Mouse (Mus musculus) layer of hippocampus, adult 8-10 months (tissue): ENCODE measurements around the gene Nfix. TPM values are rescaled to one million over a fixed set of nuclear protein-coding genes. Genes with fewer than 3 reads are reported as not detected.
A peak's percentile ranks its signal among the peaks of the same experiment; 100 is the strongest.

Experiments used
- DNase-seq, 2 experiments: peaks; one replicate each; pipeline ENCODE4 v3.0.0; 2022; ENCODE audit warnings: low spot score in 2 of 2
- total RNA-seq, 4 experiments: library from RNA; stranded (reverse); gene quantifications; 2 replicates each; pipeline ENCODE4 v1.2.4; 2022

The Nfix gene
- total RNA-seq, 4 experiments from 2014 or later = 453 to 552 (median 494) TPM

DNA sequence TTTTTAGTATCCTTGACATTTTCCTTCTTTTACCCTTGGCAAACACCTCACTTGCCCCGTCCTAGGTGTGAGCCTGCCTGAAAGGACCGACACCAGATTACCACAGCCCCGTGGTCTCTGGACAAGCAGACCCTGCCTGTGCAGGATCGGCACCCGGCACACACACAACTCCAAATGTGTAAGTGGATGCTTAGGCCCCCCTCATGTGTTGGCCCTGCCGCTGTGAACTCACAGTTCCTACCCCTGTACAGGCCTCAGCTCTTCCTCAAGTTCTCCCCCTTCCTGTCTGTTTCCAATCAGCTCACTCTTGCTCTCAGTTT is 77.7 kb downstream of the Nfix start:
- no peak for DNase-seq

DNA sequence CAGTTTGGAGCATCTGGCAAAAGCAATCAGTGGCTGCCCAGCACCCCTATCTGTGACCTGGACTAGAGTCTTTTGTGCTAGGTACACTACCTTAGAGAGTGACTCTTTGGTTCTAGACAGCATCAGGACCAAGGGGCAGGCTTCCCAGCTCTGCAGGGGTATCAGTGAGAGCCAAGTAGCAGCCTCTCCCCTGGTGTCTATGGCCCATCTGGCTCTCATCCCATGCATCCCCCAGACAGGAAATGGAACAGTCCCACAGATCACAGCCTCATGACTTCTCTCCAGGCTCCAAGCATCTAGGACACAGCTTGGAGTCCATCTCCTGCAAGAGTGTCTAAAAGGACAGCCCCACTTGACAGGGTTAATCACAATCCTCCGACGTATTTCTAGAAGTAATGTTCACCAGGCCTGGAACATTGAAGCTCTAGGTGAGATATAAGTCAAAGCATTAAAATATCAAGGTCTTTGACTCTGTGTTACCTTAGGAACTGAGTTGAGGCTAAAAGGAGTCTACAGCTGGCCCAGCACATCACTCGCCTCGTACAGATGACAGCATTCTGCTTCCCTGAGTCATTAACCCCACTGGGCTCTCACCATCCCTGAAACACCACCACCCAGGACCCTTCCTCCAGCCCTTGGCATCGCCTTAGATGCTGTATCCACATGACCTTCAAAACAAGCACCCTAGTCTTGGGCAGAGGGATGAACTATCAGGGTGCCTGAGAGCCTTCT is 81.0 kb downstream of the Nfix start:
- no peak for DNase-seq

DNA sequence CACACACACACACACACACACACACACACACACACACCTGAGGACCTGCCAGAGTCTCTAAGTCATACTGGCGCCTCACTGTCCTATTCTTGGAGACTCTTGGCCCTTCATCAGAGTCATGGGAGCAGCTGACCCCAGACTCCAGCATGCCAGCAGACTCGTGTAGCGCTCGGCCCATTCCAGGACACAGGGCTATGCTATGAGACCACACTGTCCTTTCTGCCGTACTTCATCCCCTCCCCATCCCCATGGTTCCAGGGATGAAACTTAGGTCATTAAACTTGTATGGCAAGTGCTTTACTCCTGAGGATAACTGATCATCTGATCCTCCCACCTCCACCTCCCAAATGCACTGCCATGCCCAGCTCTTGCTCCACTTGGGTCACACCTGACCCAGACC is 81.7 kb downstream of the Nfix start:
- no peak for DNase-seq

DNA sequence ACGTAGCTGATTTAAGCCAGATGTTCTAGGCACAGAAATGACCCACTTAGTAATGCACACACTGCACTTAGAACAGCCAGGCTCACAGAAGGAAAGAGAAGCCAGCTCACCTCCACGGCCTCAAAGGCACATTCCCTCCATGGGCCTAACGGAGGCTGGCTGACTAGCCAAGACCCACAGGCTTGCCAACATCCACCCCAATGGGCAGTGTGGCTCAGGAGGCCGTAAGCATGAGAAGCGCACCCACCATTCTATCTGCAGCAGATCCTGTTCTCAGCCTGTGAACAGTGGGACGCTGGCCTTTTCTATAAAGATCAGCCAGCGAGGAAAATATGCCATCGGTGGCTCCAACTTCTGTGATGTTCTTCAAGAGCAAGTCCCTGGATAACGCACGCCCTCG is 83.4 kb downstream of the Nfix start:
- DNase-seq = no peak

DNA sequence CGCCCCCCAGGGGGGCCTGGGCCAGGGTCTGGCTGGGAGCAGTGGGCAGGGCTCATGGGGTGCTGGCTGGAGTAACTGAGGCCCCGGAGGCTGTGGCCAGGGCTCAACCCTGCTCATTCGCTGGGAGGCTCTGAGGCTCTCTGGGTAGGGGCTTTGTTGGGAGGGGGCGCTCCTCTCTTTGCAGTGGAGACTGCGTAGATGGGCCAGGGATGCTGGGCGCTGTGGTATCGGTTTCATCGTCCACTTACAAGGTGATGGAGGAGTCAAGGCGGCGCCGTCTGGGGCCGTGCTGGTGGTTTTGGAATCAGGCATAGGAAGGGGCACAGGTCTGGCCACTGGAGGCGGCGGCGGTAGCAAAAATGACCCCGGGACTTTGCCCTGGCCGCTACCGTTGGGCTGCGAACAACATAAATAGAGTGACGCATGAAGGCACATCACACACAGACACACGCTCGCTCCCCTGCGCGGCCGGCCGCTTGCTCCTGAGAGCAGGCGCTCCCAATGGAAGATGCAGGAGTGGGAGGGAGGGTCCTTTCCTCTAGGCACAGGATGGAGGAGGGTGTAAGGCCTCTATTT is 84.2 kb downstream of the Nfix start:
- no peak for DNase-seq

DNA sequence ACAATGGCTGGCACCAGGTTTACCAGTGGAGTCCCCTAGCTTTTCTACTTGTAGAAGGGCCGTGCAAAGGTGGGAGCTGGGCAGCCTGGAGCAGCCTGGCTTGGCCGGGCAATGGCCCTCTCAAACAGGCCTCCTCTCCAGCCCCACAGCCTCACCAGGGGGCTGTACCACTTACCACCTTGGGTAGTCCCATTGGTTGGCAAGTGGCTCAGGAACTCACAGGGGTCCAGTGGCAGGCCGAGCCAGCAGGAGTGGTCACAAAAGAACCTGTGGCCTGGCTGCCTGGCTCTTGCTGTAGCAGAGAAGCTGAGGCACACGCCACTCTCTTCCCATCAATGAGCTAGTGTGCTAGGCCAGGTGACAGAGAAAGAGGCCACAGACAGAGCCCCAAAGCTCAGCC is 86.0 kb downstream of the Nfix start:
- no peak for DNase-seq

DNA sequence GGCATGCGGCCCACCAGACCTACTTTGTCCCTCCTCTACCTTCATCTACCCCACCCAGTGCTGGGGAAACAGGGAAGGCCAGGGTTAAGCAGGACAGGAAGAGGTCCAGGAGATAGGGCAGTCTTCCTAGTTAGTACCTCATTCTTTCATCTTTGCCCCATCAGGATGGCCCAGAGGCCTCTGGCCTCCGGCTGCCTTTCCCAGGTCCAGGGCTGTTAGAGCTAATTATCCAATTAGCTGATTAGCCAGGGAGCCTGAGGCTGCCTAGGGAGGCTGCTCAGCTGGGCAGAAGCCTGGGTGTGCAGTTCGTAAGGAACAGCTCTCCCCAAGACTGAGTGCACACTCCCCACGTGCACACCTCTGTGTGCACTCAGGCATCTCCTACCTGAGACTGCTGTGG is 86.8 kb downstream of the Nfix start:
- DNase-seq = no peak

DNA sequence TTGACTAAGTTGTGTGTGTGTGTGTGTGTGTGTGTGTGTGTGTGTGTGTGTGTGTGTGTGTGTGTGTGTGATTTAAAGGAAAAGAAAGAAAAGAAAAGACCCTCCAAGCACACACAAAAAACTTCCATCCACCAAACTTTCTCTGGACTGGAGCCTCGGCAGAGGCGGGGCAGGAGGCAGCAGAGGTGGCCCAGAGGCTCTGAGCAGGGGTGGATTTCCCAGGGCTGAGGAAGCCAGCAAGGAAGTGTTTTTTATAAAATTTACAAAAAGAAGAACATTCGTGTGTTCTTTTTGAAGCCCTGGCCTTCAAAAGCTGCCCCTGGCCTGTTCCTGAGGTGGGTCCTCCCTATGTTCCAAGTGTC is 87.4 kb downstream of the Nfix start:
- no peak for DNase-seq

DNA sequence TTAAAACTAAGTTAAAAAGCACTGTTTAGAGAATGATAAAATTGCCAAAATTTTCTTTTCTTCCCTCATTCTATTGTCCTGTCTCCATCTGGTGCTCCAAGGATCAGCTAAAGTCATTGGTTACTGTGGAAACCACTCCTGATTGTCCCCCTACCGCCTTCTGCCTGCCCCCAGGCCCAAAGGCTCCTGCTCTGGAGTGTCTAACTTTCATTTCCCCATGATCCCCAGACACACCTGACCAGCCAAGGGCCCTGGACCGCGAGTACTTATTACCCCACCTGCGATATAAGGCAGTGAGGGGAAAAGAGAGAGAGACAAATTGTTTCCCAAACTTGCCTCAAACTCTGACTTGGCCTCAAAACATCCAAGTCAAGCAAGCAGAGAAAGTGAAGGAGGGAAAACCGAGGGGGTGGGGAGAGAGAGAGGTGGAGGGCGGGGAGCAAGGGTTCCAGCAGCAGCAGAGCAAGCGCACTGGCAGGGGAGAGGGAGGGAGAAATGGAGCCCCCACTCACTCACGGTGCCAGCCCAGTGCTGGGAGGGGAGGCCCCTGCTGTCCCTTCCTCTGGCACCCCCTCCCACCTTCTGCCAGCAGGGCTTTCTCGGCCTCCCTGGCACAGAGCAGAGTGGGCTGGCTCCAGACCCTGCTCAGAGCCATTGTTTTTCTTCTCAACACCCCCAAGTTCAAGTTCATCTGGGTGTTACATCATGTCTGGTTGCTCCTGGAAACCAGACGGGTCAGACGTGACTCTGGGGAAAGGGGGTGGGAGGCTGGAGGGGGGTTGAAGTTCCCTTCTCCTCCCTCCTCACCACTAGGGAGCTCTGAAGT is 88.0 kb downstream of the Nfix start:
- peak in 1 of 2 experiments; percentile 65 for DNase-seq

DNA sequence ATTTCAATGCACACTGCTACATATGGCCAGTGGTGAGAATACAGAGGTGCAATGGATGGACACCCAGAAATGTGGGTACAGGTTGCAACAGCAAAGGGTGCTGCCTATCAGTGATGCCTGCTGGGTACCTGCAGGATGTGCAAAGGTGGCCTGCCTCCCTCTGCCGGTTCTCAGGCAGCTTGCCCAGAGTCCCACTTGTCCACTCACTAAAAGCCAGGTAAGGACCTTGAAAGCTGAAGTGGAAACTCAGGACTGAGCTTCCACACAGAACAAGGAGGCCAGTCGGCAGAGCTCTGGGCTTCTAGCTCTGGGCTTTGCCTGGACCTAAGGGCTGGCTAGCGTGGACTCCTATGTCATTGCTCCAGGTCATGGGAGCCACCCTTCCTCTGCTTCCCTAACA is 88.8 kb downstream of the Nfix start:
- no peak for DNase-seq

DNA sequence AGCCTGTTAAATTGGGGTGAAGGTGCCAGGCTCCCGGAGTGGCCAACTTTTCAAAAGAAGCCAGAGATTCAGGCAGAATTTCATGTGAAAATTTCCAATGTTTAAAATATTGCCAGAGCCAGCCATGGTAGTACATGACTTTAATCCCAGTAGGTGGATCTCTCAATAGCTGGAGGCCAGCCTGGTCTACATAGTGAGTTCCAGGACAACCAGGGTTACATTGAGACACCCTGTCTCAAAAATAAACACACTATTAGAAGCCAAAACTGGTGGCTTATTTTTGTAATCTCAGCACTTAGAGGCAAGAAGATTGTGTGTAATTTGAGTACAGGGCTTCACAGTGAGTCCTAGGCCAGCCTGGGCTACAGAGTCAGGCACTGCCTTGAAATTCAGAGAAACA is 90.2 kb downstream of the Nfix start:
- DNase-seq = no peak

DNA sequence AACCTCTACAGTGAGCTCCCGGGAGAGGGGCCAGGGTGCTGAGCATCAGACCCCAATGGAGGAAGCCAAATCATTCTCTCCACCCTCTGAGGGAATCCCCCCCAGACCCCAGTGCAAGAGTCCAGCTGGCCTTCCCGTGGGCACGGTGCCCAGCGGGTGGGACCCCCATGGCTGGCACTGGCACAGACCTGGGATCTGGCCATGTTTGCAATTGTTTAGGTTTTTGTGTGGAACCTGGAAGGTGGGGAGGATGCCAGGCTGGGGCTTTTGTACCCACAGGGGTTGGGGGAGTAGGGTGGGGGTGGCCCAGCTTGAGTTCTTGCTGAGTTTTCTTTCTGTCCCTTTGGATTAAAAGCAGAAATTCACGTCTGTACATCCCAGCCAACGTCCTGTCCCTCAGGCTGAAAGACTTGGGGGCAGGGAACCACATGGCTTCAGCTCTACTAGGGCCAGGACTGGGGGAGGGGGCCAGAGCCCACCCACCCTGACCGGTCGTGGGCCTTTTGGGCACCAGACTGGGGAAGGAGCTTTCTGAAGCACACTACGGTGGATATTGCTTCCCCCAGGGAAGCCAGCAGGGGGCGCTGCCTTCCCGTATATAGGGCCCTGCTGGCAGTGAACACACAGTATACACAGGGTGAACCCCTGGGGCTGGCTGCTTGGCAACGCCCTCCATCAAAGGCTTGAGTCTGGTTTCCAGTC is 91.2 kb downstream of the Nfix start:
- peak; percentile 84 to 90 for DNase-seq

DNA sequence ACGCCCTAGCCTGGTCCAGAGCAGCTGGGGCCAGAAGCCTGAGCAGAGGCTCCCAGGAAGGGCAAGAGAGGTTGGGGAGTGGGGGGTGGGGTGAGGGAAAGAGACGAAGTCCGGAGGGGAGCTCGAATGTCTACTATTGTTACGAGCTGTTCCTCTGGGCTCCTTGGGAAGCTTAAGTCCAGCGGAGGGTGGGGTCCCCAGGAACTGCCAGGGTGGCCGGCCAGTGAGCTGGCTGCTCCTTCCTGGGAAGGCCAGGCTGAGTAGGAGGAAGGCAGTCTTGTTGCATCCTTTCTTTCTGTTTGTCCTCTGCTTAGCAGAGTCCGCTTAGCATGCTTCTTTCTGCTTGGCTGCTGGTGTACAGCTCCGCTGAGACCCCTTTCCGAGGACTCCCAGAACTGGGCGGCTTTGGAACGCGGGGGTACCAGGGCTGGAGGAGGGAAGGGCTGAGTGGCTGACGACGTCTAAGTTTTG is 92.0 kb downstream of the Nfix start:
- no peak for DNase-seq

DNA sequence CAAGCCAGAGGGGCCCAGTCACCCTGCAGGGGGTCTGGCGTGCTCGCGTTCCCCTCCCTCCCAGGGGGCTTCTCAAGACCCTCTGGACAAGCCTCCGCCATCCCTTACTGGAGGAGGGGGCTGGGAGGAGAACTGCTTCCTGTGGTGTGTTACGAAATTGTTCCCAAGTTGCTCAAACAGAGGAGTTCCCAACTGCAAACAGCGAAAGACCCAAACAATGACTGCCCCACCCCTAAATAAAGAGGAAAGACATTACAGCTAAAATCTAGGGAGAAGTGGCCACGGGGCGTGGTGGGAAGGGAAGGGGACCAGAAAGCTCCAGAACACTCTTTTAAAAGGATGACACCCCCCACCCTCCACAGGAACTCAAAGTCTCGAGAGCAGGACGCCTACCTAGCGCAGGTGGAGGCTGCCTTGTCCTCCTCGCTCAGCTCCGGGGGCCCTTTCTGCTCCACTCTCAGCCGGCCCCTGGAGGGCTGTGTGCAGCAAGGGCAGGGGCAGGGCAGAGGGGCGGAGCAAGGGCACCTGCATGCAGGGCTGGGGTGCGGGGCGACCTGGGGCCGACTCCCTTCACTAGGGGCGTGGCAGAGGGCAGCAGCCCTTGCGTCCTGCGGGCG is 92.8 kb downstream of the Nfix start:
- DNase-seq = no peak

DNA sequence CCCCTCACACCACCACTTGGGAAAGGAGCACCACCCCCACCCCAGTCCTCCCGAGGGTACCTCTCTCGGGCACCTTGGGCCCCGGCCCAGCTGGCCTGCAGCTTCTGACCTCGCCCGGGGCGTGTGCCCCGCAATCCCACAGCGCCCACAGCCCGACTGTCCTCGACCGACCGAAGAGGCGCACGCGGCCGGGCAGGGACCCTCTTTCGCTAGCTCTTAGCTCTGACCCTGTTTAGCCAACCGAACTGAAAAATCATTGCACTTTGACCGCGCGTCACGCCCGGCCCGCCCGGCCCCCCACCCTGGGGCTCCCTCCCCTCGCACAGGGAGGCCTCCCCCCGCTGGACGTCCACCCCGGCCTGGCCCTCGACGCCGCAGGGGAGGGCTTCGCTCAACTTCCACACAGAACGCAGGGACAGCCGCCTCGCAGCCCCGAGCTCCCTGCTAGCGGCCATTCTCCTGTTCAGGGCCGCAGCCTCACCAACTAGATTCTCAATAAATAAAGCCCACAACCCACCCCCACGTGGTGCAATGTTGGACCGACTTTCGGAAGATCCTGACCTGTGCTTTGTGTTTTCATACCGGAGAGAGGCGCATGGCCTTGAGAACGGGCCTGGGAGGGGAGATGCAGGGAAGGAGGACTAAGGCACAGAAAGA is 93.4 kb downstream of the Nfix start:
- DNase-seq = no peak

DNA sequence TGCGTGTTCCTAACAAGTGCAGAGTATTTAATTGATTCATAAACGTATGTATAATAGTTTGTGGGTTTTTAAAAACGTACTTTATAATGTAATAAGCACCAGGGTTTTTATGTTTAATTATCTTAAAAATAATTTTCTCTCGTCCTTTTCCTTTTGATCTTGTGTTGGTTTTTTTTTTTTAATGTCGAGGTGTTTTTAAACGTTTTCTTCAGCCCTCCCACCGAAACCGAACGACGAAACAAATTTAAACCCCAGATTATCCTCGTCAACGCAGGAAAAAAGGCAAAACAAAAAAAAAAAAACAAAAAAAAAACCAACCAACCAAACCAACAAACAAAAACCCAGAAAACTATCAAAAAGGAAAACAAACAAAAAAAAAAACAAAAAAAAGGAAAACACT is 94.2 kb downstream of the Nfix start:
- no peak for DNase-seq

DNA sequence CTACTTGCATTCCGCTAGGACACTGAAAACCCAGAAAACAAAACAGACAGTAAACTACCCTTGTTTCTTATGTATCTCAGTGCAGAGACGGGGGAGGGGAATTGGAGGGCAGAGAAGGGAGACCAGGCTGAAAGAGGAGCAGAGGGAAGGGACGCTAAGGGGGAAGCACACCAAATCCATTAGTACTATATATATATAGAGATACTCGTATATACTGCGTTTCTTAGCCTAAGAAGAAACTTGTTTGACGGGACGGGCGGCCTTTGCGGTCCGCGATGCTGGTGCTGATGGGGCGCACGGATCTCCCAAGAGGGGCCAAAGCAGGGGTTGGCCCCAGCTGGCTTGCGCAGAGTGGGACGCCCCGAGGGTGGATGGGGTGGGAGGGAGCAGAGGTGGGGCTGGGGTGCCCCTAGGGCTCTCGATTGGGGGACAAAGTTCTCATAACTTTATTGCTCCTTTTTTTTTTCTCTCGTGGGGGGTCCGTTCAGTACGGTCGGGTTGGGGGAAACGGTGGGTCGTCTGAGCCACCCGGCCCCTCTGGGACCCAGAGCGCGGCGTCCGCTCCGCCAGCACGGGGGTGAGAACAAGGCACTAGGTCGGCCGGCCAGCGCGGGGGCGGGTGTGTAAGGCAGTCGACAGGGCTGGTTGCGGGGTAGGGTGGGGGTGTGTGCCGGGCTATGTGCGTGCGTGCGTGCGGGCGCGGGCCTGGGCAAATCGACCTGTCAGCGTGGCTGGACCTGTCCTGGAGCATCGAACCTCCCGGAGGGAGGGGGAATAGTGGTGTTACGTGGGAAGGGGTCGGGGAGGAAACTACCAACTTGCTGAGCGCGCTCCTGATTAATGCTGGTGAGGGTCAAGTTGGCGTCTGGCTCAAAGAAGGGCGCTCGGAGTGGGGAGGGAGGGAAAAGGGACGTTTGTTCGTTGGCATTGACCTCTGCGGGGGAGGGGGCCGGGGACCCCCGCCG is 95.0 kb downstream of the Nfix start:
- DNase-seq = no peak

DNA sequence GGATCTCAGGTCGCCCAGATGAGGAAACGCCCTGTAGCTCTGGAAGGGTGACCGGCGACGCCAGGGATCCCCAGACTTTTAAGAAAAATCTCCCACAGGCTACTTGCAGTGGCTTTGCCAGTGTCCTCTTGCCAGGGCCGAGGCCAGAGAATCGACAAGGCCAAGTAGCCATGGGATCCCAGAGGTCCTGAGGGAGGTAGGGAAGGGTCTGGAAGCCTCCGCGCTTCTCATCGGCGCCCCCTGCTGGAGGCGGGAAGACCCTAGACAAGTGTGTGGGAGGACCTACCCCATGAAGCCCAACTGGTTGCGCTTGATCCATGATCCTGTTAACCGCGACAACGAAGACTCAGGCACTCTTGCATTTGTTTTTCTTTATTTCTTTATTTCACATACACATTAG is 95.8 kb downstream of the Nfix start:
- DNase-seq = peak in 1 of 2 experiments; percentile 75

DNA sequence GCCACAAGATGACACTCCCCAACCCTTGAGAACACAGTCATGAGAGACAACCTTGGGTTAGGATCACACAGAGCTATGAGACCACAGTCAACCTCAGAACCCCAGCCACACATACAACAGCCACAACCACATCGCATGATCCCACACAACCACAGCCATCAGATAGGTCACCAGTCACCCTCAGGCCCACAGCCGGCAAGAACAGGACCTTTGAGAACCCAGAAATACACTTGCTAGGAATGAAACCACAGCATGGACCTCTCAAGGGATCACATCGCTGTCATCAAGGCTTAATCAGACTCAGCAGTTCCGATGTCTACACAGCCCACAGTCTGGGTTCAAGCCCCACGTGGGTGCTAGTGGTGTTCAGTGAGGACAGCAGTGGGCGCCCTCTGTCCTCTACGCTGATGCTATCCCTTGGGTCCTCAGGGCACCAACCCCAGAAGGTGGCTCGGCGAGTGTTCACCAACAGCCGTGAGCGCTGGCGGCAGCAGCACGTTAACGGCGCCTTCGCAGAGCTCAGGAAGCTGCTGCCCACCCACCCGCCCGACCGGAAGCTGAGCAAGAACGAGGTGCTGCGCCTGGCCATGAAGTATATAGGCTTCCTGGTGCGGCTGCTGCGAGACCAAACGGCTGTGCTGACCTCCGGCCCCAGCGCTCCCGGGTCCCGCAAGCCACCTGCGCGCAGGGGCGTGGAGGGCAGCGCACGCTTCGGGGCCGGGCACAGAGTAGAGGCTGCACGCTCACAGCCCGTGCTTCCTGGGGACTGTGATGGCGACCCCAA is 96.5 kb downstream of the Nfix start:
- no peak for DNase-seq
